Mouse (Mus musculus): ENCODE measurements around the gene Hist1h2ae.
A peak's percentile ranks its signal among the peaks of the same experiment; 100 is the strongest.
"Not testable (repeated sequence)": the region's sequence is repeated elsewhere in the genome, so short reads cannot be mapped to it uniquely, and the experiment has no call there.

Gene Hist1h2ae

DNA sequence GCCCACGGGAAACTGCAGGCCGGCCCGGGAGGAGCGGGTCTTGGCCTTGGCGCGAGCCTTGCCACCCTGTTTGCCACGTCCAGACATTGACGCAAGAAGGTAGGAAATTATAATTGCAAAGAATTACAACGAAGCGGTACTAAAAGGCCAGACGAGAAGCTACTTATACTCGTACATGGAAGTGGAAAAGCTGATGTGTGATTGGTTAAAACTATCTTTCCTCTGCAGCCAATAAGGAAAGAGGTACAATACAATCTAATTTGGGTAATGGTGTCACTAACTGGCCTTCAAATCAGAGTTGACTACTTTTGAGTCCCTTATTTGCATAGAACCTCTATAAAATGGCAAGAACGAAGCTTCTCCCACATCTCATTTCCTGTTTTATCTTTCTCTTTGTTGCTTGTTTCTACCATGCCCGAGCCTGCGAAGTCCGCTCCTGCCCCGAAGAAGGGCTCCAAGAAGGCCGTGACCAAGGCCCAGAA lies at the start of gene Hist1h2ae, which contains the start of gene Hist1h2bg:
TSS of gene Hist1h2ae (minus strand) at position 199 of the 482 bp plus-strand sequence.
TSS of gene Hist1h2bg (plus strand) at position 375 of the 482 bp plus-strand sequence.
- DNase-seq = peak; percentile 76

DNA sequence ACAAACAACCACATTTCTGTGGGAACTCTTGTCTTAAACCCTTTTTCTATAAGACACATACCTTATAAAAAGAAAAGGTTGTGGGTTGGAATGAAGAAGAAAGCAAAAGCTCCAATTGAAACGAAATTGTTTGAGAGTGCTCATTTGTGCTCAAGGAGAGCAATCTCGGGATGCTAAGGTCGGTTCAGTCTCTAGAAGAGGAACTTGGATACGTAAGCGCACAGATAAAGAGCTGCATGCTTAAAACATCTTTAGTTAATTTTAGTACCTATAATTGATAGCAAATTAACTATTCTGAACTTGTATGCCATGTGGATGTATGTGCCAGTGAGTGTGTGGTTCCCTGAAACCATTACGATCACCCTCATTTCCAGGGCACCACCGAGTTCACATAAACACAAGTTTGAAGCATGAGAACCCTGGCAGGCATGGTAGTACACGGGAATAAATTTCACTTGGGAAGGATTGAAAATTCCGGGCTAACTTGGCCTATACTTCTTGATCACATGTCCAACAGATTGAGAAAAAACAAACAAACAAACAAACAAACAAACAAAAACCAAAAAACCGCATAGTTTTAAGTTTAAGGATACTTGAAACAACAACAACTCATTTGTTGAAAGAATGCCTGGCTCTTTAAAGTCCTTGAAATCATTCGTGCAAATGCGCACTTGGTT lies 49.2 kb upstream of the Hist1h2ae start:
- DNase-seq = no peak

DNA sequence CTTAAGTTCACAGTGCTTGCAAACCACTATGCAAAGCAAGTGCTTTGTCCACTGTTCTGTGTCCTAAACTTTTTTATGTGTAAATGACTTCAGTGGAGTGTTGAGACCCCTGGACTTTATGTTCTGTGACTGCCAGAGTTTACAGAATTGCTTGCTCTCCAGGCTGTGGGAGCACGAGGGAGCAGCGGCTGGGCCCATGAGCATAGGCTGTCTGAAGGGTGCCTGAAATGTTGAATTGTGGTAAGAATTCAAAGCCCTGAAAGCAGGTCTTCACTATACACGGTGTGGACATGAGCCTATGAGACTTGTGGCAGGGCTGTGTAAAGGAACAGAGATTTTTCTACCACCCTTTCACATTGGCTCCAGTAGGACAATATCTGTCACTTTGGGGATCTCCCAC lies 40.6 kb upstream of the Hist1h2ae start:
- no peak for DNase-seq

DNA sequence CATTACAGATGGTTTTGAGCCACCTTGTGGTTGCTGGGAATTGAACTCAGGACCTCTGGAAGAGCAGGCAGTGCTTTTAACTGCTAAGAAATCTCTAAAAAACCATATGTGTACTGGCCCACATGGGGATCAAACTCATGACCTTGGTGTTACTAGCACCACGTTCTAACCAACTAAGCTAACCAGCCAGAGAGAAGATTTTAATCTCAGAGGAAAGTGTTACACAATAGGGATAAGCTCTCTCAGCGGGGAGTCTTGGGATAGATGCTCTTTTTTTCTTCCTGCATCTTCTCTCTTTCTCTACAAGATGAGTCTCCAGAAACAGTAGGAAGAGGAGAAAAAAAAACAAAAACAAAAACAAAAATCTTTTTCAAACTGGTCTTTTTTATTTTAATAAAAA lies 39.4 kb upstream of the Hist1h2ae start:
- no peak for DNase-seq

DNA sequence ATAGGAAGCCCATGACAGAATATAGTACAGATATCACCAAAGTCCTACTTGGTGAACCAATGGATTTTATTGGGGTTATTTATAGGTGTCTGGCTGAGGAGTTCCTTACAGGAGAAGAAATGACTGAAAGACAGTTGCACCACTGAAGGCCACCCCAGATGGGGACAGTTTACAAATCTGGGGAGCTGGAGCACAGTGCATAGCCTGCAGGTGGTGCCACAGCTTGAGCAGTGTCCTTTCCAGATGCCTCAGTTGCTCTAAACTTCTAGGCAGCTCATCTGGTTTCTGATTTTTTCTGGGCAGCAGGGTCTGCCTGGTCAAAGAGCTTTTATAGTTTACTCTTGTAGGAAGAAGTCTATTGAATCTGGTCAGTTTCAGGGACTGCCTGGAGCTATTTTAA lies 38.8 kb upstream of the Hist1h2ae start:
- DNase-seq = no peak

DNA sequence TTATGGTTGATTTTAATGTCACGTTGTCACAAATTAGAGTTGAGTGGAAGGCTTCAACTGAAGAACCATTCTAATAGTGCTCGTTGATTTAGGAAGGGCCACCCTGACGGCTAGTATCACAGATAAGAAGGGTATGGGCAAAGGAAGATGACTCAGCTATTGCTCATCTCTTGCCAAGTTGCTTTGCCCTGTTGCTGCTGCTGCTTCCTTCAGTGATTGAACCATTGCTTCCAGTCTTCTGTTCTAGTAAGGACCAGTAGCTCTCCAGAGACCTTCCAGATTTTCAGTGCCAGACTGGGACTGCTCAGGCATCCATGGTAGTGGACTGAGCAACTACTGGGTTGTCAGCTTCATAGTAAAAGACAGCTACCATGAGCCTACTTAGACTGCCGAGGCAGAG lies 38.2 kb upstream of the Hist1h2ae start:
- DNase-seq = no peak

DNA sequence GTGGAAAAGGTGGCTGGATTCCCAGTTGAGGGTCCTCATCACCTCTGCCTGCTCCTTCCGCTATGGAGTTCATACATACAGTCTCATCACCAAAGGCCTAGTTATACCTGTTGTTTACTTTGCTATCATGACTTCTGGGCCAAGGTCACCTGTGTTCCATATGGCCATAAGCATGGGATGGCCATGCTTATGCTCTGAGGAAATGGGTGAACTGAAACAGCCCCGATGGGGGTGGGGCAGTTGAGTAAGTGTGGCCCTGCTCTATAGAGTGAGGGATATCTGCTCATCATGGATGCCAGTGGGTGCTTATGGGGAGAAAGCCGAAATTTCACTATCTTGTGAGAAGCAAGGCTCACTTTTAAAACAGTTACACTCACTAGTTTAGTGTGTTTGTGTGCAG lies 34.0 kb upstream of the Hist1h2ae start:
- no peak for DNase-seq

DNA sequence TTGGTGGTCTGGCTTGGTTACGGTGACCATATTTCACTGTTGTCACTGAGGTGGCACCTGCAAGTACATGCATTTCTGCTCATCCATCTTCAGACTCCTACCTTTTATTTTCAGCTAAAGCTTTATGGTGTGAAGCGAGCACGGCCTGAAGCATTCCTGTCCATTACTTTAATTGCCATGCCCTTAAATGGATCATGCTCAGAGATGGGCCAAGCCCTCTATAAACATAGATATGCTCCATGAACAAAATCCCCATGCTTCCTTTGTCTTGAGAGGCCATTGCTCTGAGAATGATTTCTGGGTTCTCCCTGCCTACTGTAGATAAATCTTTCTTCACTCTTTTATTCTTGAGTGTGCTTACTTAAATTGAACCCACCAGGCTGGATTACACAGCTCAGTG lies 33.4 kb upstream of the Hist1h2ae start:
- no peak for DNase-seq

DNA sequence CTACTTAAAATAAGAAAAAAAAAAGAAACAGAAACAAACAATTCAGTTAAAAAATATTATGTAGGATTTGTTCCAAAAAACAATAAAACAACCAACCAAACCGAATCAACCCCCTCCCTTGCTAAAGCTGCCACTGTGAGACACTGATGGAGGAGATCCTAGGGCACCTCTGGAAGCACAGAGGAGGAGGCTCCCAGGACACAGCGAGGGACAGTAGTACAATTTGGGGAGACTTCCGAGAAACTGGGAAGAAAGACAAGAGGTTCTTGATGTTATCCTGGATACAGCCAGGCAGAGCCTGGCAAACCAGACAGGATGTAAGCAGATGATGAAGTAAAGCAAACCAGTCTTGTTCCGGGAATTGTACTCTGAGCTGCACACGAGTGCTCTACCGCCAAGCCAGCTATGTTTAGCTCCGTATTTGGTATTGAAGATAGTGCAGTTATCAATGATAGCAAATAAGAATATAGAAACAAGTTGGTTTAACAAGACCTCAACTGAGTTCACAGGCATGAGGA lies 32.2 kb upstream of the Hist1h2ae start:
- no peak for DNase-seq

DNA sequence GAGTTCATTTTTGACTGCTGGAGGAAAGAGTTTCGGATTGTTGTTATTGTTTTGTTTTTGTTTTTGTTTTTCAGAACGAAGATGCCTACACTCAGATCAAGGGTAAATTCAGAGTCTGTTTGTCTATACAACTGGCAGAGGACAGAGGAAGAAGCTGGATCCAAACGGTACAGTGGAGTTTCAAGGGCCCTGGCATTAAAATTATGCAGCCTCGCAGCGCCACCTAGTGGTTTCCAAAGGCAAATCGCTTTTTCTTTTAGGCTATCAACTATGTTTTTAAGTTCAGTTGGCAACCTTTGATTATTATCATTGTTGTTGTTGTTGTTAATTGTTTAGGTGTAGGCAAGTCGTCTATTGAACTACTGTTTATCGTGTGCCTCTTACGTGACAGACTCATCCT lies 26.9 kb upstream of the Hist1h2ae start:
- peak; percentile 79 for DNase-seq

DNA sequence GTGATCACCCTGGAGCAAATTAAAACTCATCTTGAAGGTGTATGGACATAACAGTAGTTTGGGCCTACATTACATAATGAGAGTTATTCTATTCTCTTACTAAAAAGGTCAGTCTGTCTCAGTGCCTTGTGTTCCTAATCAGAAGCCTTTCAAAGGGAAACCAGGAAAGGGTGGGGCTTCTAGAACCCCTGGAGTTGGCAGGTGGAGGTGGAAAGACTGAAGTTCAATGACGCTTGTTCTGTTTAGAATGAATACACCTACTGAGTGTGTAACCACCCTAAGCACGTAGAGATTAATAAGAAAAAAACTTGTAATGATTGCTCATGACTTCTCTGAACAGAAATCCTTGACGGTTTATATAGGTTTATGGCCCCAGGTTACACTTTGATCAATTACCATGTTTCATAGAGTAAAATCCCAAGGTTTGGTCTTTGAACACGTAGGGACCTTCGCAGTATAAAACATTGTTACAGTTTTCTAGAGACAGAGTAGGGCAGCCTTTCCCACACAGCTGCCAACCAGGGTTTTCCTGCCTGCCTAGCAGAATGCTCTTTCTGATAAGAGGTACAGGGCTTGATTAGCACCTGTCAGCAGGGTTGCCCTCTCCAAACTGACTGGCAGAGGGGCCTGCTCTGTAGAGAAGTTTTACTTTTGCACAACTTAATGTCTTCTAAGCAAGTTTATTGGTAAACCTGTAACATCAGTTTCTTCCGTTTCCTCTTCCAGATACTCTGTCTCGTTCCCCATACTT lies 24.8 kb upstream of the Hist1h2ae start:
- no peak for DNase-seq

DNA sequence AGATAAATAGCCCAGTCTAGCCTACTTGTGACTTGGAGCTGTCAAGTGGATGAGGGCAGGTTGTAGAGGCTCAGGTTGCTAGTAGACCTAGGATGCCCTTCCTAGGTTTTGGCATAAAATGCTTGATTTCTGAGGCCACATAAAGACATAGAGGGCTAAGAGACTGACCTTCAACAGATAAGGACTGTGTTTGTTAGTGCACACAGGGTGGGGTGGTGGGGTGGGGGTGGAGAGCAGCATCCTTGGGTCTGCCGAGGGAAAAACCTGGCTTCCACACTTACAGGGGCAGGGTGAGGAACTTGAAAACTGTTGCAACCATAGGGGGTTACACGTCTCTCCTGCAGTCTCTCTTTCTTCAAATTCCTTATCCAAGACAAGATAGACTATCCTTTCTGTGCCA lies 24.2 kb upstream of the Hist1h2ae start:
- no peak for DNase-seq

DNA sequence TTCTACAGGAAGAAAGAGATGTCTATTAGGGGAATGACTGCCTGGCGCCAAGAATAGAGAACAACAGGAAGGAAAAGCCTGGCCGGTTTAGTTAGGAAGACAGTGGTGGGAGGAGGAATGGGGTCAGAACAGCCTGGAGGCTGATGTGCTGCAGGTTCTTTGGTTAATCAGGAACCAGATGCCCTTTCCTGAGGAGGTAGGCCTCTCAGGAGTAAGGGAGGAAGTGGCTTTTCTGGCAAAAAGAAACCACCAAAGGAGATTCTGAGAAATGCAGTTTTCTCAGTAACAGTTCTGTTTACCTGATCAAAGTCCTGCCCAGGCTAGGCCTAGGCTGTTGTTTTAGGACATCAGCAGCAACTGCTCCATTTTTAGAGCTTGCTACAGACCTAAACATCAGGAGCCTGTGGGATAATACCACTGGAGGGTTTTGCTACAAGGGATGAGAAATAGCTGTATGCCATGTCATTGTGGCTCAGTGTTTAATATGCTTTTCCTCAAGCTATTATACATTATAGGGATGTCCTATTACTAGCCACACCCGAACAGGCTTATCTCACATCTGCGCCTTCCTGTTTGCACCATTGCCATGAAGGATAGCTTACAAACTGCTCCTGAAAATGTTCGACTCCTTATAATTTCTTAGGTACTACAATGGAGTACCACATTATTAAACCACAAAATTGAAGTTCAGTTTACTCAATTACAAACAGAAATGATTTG lies 22.2 kb upstream of the Hist1h2ae start:
- DNase-seq = peak; percentile 42

DNA sequence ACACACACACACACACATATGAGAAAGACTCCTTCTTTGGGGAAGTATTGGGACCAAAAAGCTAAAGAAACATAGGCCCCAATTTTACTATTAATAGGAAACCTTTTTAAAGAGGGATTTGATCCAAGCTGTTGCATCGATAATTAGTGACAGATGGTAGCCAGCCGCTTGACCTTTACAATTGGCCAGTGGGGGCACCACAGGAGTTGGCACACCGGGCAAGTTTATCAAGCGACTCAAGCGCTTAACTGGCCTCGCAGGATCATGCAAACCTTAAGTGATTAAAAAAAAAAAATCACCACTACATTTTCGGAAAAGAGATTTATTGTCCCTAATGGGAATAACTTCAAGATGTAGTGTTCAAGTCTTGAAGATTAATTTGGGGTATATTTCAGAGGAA lies 21.6 kb upstream of the Hist1h2ae start:
- DNase-seq = no peak

DNA sequence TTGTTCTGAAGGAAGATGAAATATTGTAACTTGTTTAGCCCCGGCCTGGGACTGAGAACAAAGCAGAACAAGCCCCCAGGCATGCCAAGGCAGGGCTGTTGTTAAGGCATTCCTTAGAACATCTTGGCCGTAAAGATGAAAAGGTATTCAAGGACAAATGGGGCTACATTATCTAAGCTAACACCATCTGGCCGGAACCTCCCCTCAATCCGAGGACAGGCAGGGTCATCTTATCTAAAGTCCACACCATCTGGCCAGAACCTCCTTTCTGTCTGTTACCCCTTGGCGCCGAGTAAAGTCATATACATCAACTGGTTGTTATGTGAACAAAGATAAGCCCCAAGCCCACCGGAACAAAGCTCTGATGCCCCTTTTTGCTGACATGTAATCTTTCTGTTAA lies 20.9 kb upstream of the Hist1h2ae start:
- not testable (repeated sequence) for DNase-seq

DNA sequence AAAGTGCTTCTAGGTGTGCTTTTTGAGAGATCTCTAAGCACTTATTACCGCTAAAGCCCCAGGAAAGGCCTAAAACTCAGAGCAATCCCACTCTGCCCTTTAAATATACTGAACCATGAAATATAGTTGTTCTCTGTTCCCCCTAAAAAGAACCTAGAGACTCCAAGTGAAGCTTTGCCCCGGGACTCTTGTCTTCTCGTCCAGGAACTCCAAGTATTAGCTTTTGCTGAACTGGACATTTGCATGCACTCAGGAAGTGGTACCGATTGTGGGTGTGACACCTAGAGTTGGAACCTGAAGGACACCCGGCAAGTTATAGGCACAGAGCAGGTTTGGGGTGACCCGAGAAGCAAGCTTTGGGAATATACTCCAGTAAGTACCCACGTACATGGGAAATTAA lies 20.2 kb upstream of the Hist1h2ae start:
- no peak for DNase-seq

DNA sequence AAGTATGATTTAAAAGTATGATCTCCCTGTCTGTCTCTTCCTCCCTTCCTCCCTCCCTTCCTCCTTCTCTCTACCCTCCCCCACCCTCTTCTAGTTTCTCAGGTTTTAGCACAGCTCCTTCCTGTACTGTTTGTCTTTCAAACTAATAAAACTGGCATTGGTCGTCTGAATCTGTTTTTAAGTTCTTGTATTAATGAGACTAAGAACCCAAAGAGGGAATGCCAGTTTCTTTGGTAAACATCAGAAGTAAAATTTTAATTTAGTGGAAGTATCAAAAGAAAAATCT lies 15.9 kb upstream of the Hist1h2ae start:
- no peak for DNase-seq

DNA sequence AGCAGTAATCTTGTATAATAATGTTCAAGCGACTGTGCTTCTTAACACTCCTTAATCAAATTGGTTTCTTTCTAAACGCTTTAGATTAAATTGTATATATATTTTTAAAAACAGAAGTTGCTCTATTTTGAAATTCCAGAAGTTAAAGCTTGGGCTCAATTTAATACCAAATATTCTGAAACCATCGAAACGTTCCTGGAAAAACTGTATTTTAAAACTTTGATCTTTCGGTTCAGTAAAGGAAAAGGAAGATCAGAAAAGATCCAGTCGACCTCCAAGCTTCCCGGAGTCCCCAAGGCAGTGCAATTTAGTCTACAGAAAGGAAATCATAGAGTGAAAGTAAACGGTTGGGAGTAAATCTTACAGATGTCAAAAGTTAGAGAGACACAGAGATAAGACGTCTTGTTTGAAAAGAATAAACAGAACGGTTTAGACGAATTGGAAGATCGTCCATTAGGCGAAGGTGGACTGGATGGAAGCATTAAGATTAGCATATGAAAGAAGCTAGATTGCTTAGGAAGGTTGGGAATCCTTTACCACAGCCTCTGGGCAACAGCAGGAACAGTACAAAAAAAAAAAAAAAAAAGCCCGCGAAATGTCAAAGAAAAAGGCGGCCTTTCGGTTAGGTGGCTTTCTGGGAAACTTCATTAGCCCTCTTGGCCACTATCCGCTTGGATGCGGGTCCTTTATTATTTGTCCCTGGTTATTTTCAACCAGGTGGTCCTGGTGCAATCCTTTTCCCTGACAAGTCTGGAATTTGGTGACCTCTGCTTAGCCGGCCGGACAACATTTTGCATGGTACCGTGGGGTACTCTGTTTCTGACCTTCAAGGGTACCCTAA lies 15.3 kb upstream of the Hist1h2ae start:
- no peak for DNase-seq

DNA sequence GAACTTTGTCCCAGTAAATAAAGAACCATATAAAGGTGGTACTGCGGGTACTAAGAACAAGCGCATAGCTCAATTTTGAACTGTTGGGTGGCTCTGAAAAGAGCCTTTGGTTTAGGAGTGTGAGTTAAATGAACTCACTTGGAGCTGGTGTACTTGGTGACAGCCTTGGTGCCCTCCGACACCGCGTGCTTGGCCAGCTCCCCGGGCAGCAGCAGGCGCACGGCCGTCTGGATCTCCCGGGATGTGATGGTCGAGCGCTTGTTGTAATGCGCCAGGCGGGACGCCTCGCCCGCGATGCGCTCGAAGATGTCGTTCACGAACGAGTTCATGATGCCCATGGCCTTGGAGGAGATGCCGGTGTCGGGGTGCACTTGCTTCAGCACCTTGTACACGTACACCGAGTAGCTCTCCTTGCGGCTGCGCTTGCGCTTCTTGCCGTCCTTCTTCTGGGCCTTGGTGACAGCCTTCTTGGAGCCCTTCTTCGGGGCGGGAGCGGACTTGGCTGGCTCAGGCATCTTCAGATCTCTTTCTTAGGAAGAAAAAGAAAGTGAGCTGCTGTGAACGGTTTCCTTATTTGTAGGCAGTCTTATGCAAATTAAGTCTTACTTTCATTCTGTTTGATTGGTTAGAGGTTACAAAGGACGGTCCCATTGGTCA lies 14.6 kb upstream of the Hist1h2ae start:
- DNase-seq = peak; percentile 81

DNA sequence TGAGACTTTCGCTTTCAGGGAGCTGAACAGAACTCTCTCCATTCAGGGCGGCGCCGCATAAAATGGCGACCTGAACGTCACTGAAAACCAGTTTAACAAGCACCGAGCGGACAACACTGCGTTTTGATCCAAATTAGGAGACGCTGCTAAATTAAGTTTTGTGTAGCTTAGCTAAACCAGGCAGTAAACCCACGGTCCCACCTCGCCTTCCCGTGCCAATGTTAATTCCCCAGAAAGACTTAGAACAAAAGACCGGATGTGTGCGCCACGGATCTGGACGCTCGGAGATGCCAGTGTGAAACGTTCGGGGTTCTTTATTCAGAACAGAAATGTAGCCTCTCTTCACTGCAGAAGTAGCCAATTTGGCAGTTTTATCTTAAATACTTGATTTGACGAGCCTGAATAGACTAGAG lies 14.0 kb upstream of the Hist1h2ae start:
- DNase-seq = peak; percentile 76

DNA sequence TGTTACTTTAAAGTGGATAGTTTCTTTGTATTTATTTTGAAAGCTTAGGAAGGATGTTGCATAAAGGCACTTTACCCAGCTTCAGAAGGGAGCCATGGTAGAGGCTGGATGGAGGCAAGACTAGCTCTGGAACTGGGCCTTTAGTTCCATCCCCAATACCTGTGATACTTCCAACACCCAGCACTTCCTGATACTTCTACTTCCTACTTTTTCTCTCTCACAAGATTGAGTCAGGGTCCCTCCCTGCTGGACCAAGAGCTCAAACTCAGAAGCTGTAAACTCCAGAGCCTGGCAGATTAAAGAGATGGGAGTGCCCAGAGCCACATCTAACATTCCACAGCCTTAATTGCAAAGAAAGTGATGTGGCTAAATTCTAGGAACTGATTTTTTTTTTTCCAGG lies 13.3 kb upstream of the Hist1h2ae start:
- no peak for DNase-seq

DNA sequence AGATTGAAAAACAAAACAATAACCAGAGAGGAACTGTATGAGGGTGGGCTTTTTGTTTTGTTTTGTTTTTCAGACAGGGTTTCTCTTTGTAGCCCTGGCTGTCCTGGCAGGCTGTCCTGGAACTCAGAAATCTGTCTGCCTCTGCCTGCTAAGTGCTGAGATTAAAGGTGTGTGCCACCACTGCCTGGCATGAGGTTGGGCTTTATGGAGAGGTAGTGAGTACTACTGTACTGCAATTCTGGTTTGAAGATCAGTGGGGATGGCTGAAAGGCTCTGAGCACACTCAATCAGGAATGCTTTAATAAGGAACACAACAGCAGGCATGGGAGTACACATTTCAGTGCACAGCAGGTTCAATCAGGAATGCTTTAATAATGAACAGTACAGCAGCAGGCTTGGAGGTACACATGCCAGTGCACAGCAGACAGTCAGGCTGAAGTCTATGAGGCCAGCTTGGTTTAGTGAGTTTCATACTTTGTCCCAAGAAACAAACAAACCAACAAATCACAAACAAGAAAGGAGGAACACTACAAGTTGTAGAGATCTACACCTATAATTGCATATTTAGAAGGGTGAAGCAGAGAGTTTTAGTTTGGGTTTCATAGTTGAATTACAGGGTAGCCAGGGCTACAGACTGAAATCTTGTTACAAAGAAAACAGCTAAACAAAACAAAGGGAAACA lies 12.5 kb upstream of the Hist1h2ae start:
- DNase-seq = no peak

Data from kidney, postnatal 14 days (tissue).